Mouse (Mus musculus): ENCODE measurements at regions not wholly inside any gene's neighbourhood (a gene's known extent, or its start where the extent isn't known, plus 50 kb on each side); places are given as distances from the start of the nearest gene placed in this dataset.

DNA sequence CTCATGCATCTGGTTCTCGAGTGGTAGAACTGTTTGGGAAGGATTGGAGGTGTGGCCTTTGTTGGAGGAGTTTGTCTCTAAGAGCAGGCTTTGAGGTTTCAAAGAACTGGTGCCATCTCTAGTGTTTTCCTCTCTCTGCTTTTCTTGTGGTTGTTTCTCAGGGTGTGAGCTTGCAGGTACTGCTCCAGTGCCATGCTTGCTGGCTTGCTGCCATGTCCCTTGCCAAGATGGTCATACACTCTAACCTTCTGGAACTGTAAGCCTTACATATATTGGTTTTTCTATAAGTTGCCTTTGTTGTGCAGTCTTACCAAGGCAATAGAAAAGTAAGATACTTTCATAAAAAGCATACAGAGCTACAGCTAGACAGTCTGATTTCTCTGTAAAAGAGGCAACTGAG is 115.1 kb upstream of the Rcn1 start:
- peaks cover 2% of the 10 kb centered on the region for H3K27me3 ChIP-seq (replicated peaks)
- no peaks in the 10 kb centered on the region for H3K79me2 ChIP-seq (replicated peaks; ENCODE audit: control insufficient read depth, extremely low read depth, insufficient read depth, poor library complexity, severe bottlenecking)
- dilution Hi-C loops (cut with MboI; ENCODE audit: extremely low pct_ligation_motif_present, extremely low pct_unique_long_range_greater_than_20kb, low sequenced_read_pairs) (no loop called here), in situ Hi-C loops (cut with MboI; ENCODE audit: low pct_ligation_motif_present, low pct_unique_long_range_greater_than_20kb, low sequenced_read_pairs) (loop anchor here (25.0 kb wide), 1 partner anchor 573 kb away; no protein-coding TSS in a partner anchor)
- H3K27ac ChIP-seq (ENCODE audit: insufficient read depth, low read depth) = no peak overlapping the region
- TF ChIP-seq UBTF (IDR thresholded peaks at IDR 0.05; ENCODE audit: low read depth, low read length) (no peak), PAX5 (IDR thresholded peaks at IDR 0.05; ENCODE audit: low read length) (no peak), TCF12 (IDR thresholded peaks at IDR 0.05; ENCODE audit: low read depth, low read length) (no peak)
- H3K9ac ChIP-seq (ENCODE audit: insufficient read depth, low read depth) = no peak overlapping the region
- H3K4me3 ChIP-seq (replicated peaks in 1 of 3; ENCODE audit: low read depth in 2 of 3, low read length in 2 of 3, poor library complexity in 1 of 3) = no peak overlapping the region
- DNase-seq (ENCODE audit: extremely low read depth) = no peak
- H3K4me1 ChIP-seq (ENCODE audit: control insufficient read depth in 1 of 2, insufficient read depth in 2 of 2) = 0 out of 4 replicates have a peak, but pooled peaks cover 0 to 4% of the 10 kb centered on the region in 2 experiments
- H3K4me2 ChIP-seq (ENCODE audit: insufficient read depth, low read depth, poor library complexity, severe bottlenecking) = no peak overlapping the region
- no peaks in the 10 kb centered on the region for H3K36me3 ChIP-seq (replicated peaks in 1 of 2; ENCODE audit: control insufficient read depth in 1 of 2, insufficient read depth in 1 of 2, low read length in 1 of 2)
- peaks cover 4% of the 10 kb centered on the region for H3K9me3 ChIP-seq (replicated peaks; ENCODE audit: low read length)

DNA sequence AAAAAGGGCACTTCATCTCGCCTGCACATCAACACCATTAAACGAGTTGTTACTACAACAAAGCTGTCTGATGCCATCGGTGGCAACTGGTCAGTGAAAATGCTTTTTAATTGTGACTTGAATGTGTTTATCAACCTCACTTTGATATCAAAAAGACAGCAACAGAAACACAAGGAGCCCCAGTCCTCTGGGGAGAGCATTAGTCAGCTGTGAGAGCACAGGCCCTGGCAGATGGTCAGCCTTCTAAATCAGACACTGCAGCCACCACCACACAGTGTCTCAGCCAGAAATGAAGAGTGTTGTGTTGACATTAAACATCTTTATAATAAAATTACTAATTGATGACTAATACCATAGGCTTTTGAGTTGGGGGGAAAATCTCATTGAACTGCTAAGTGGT is 115.8 kb upstream of the Rcn1 start:
- Histone ChIP-seq H3K36me3 (replicated peaks in 1 of 2; ENCODE audit: control insufficient read depth in 1 of 2, insufficient read depth in 1 of 2, low read length in 1 of 2) (no peaks in the 10 kb centered on the region), H3K4me2 (ENCODE audit: insufficient read depth, low read depth, poor library complexity, severe bottlenecking) (no peak overlapping the region), H3K27ac (ENCODE audit: insufficient read depth, low read depth) (no peak overlapping the region), H3K27me3 (replicated peaks) (peaks cover 2% of the 10 kb centered on the region), H3K9ac (ENCODE audit: insufficient read depth, low read depth) (no peak overlapping the region), H3K4me1 (ENCODE audit: control insufficient read depth in 1 of 2, insufficient read depth in 2 of 2) (0 out of 4 replicates have a peak, but pooled peaks cover 0 to 4% of the 10 kb centered on the region in 2 experiments), H3K79me2 (replicated peaks; ENCODE audit: control insufficient read depth, extremely low read depth, insufficient read depth, poor library complexity, severe bottlenecking) (no peaks in the 10 kb centered on the region), H3K4me3 (replicated peaks in 1 of 3; ENCODE audit: low read depth in 2 of 3, low read length in 2 of 3, poor library complexity in 1 of 3) (no peak overlapping the region), H3K9me3 (replicated peaks; ENCODE audit: low read length) (peaks cover 4% of the 10 kb centered on the region)
- TF ChIP-seq SMC3 (IDR thresholded peaks at IDR 0.05; ENCODE audit: low read depth, low read length) (no peak), POLR2AphosphoS2 (IDR thresholded peaks at IDR 0.05; ENCODE audit: low read depth, low read length) (no peak), CHD1 (IDR thresholded peaks at IDR 0.05; ENCODE audit: low read depth, low read length) (no peak), HCFC1 (IDR thresholded peaks at IDR 0.05; ENCODE audit: low read depth, low read length) (no peak), SIN3A (IDR thresholded peaks at IDR 0.05; ENCODE audit: low read length) (no peak), KAT2A (IDR thresholded peaks at IDR 0.05; ENCODE audit: insufficient replicate concordance, low read length) (no peak), TCF12 (IDR thresholded peaks at IDR 0.05; ENCODE audit: low read depth, low read length) (no peak), USF1 (IDR thresholded peaks at IDR 0.05; ENCODE audit: low read depth, low read length) (no peak), GABPA (IDR thresholded peaks at IDR 0.05; ENCODE audit: insufficient replicate concordance, low read depth, low read length) (no peak), CTCF (conservative IDR thresholded peaks at IDR 0.05 in 1 of 2, IDR thresholded peaks at IDR 0.05 in 1 of 2; ENCODE audit: low read depth in 2 of 2, low read length in 2 of 2) (no peak), E2F4 (IDR thresholded peaks at IDR 0.05; ENCODE audit: insufficient replicate concordance, low read depth, low read length) (no peak), JUN (IDR thresholded peaks at IDR 0.05; ENCODE audit: insufficient read depth, low read depth, low read length) (no peak), RAD21 (IDR thresholded peaks at IDR 0.05; ENCODE audit: low read depth, low read length) (no peak)
- in situ Hi-C loops (cut with MboI; ENCODE audit: low pct_ligation_motif_present, low pct_unique_long_range_greater_than_20kb, low sequenced_read_pairs) = loop anchor here (25.0 kb wide), 1 partner anchor 572 kb away; no protein-coding TSS in a partner anchor
- DNase-seq (ENCODE audit: extremely low read depth) = no peak
- dilution Hi-C loops (cut with MboI; ENCODE audit: extremely low pct_ligation_motif_present, extremely low pct_unique_long_range_greater_than_20kb, low sequenced_read_pairs) = no loop called here
